Mouse (Mus musculus) kidney, embryonic 15.5 days (tissue): Measurements from ENCODE around the gene Map1b. TPM values are rescaled to one million over a fixed set of nuclear protein-coding genes. Genes with fewer than 3 reads are reported as not detected.

Experiments used
- ATAC-seq: fragments of 200-750 bp; cut with Nextera tagmentation; replicated peaks from 2 replicates; pipeline ENCODE4 v1.8.0; 2017; ENCODE audit warnings: moderate TSS enrichment; ENCODE audit not compliant: low FRiP score
- H3K27ac ChIP-seq: fragments of 300-500 bp; sonication (generic); 2 replicates; pipeline ENCODE4 v1.5.1; 2015; ENCODE audit warnings: mild to moderate bottlenecking, inconsistent platforms
- H3K27me3 ChIP-seq: fragments of 300-500 bp; sonication (generic); 2 replicates; pipeline ENCODE4 v1.6.1; 2015; ENCODE audit warnings: inconsistent platforms
- H3K36me3 ChIP-seq: fragments of 300-500 bp; sonication (generic); 2 replicates; pipeline ENCODE4 v1.6.1; 2015; ENCODE audit warnings: inconsistent platforms
- H3K4me1 ChIP-seq: fragments of 300-500 bp; sonication (generic); 2 replicates; pipeline ENCODE4 v1.6.1; 2015; ENCODE audit warnings: inconsistent platforms
- H3K4me2 ChIP-seq: fragments of 300-500 bp; sonication (generic); 2 replicates; pipeline ENCODE4 v1.6.1; 2015; ENCODE audit warnings: moderate library complexity, mild to moderate bottlenecking, inconsistent platforms
- H3K4me3 ChIP-seq: fragments of 300-500 bp; sonication (generic); replicated peaks from 2 replicates; pipeline ENCODE4 v1.5.1; 2015; ENCODE audit warnings: mild to moderate bottlenecking, inconsistent platforms
- H3K9ac ChIP-seq: fragments of 300-500 bp; sonication (generic); 2 replicates; pipeline ENCODE4 v1.6.1; 2015; ENCODE audit warnings: mild to moderate bottlenecking, inconsistent platforms
- H3K9me3 ChIP-seq: fragments of 300-500 bp; sonication (generic); replicated peaks from 2 replicates; pipeline ENCODE4 v1.6.1; 2016; ENCODE audit warnings: inconsistent platforms
- whole genome bisulfite sequencing: fragments of 180-500 bp; shearing (Covaris S2); methylation state at CpG from one replicate; pipeline ENCODE4 v1.1.7; 2015; ENCODE audit warnings: mixed read lengths; 5-methylcytosine and 5-hydroxymethylcytosine counted together
- polyA plus RNA-seq: library from polyadenylated mRNA; unstranded; fragments of >200 nt; fragmentation: Nextera tagmentation; extraction: Ambion mirVana; gene quantifications from 2 replicates; pipeline ENCODE4 v1.2.1, GENCODE M21; 2015

The Map1b gene
- polyA plus RNA-seq, 1 experiment from 2014 or later, result 76.4 TPM

DNA sequence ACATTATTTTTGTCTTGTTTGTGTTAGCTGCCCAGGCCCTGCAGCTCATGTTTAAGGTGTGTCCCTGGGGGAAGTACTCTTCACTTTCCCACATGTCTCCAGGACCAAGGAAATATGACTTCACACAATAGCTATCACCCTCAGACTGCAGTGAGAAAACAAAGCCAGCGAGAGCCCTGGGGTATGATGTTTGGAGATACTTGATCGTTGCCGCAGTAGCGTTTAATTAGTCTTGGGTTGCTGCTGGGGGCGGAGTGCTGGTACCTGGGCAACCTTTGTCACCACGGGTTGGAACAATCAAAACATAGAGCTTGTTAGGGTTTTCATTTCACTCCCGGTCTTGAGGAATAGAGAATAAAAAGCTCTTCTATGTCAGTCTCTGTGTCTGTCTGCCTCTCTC lies 14.9 kb downstream of the Map1b start:
- WGBS, result 36% methylated on average over 7 of the region's 7 CpGs
- Histone ChIP-seq H3K27me3 (no peaks in the 10 kb centered on the region), H3K9ac (no peak overlapping the region), H3K4me3 (no peak overlapping the region), H3K4me2 (no peak overlapping the region), H3K27ac (no peak overlapping the region), H3K9me3 (no peaks in the 10 kb centered on the region), H3K36me3 (no peaks in the 10 kb centered on the region), H3K4me1 (peaks cover 16% of the 10 kb centered on the region)
- 0 out of 2 replicates have a peak, but pooled peaks have one; percentile 25 for ATAC-seq

DNA sequence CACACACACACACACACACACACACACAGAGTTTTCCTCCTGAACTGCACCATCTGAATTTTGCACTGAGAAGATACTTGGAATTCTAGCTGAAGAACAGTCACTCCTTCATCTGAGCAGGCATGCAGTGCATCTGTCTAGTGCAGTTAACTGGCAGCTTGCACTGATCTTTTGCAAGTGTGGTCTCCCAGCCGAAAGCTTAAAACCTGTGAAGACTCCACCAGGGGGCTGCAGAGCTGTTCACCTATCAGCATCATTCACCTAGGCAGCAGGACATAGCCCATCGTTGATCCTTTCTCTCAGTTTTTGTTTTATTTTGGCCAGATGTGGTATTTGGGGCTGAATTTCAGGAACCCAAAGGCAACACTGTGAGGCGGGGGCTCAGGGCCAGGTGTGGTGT lies 15.7 kb downstream of the Map1b start:
- H3K4me2 ChIP-seq, result no peak overlapping the region
- H3K4me1 ChIP-seq, result peaks cover 16% of the 10 kb centered on the region
- WGBS, result 62% methylated on average over 3 of the region's 3 CpGs
- H3K27ac ChIP-seq, result no peak overlapping the region
- no peaks in the 10 kb centered on the region for H3K27me3 ChIP-seq
- no peak for ATAC-seq
- no peaks in the 10 kb centered on the region for H3K9me3 ChIP-seq
- H3K9ac ChIP-seq, result no peak overlapping the region
- no peak overlapping the region for H3K4me3 ChIP-seq
- no peaks in the 10 kb centered on the region for H3K36me3 ChIP-seq

DNA sequence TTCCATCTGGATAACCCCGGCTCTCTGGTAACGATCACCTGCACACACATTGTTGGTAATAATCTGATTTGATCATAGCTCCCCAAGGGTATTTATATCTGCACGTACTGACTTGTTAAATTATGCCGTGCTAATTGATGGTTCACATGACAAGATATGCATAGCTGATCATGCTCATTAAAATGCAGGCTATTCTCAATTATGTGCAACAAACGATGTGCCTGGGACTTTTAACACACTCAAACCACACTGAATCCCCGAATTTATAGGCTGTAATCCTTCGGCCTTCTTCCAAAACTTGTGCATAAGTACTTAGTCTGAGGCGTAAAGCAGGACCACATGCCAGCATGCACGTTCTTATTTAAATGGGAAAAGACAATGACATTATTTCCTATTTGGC lies 16.6 kb downstream of the Map1b start:
- Histone ChIP-seq H3K9me3 (no peaks in the 10 kb centered on the region), H3K27me3 (no peaks in the 10 kb centered on the region), H3K4me3 (no peak overlapping the region), H3K9ac (no peak overlapping the region), H3K27ac (no peak overlapping the region), H3K36me3 (no peaks in the 10 kb centered on the region), H3K4me2 (no peak overlapping the region), H3K4me1 (peaks cover 16% of the 10 kb centered on the region)
- WGBS, result 86% methylated on average over 9 of the region's 9 CpGs
- no peak for ATAC-seq

DNA sequence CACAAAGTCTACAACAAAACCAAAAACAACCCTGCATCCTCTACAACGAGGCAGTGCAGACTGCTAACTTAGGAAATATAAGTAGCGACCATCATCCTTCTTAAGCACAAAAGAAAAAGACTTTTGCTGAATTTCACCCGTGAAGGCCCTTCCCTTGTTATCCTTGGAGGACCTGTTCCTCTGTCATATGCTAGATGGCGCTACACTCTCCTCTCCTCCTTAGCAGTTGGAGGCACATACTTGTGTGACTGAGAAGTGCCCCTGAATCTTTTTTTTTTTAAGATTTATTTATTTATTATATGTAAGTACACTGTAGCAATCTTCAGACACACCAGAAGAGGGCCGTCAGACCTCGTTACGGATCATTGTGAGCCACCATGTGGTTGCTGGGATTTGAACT lies 20.2 kb downstream of the Map1b start:
- no peak overlapping the region for H3K4me3 ChIP-seq
- H3K27ac ChIP-seq, result no peak overlapping the region
- WGBS, result 94% methylated on average over 7 of the region's 7 CpGs
- no peaks in the 10 kb centered on the region for H3K36me3 ChIP-seq
- ATAC-seq, result no peak
- no peaks in the 10 kb centered on the region for H3K9me3 ChIP-seq
- peaks cover 9% of the 10 kb centered on the region for H3K4me1 ChIP-seq
- H3K27me3 ChIP-seq, result no peaks in the 10 kb centered on the region
- no peak overlapping the region for H3K4me2 ChIP-seq
- H3K9ac ChIP-seq, result no peak overlapping the region

DNA sequence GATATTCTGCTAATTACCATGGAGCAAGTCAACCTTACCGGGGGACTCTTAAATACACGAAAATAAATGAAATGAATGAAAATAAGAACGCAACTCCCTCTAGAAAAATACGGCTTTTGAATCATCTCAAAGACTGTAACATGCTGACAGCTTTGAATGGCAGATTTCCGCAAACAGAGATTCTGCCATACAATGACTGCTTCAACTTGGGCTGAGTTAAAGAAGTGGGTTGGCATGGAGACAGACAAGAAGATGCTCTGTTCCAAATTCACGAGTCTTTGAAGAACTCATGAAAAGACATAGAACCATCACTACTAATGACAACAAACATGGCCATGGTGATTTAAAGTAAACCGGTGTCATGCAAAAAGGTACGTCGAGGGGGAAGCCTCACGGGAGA lies 21.9 kb downstream of the Map1b start:
- Histone ChIP-seq H3K4me3 (no peak overlapping the region), H3K9ac (no peak overlapping the region), H3K36me3 (no peaks in the 10 kb centered on the region), H3K9me3 (no peaks in the 10 kb centered on the region), H3K27ac (no peak overlapping the region), H3K4me1 (peaks cover 9% of the 10 kb centered on the region; the same call in 1 of the 2 replicates), H3K27me3 (no peaks in the 10 kb centered on the region), H3K4me2 (no peak overlapping the region)
- no peak for ATAC-seq
- 65% methylated on average over 10 of the region's 10 CpGs for WGBS

DNA sequence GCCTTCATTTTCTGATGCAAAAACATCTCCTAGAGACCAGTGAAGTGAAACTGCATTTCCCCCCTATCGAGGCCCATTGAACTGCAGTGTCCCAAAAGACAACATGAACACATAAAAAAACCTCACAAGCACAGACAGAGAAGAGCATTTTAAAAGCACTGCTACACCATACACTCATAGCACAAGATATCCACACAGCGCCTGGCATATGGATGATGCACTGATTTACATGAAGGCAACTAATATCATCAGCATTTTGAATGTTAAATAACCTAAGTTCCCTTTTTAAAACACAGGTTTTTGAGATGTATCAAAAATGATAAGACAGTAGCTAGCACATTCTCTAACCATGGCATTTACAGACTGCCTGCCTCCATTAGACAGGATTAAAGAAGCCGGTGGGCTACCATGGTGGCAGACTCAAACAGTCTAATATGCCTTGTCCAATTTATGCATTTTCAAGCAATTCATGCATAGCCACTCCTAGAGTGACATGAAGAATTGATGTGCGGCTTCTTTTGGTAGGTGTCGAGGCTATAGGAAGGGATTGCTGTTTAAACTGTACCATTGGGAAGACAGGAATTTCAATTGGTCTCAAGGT lies 22.9 kb downstream of the Map1b start:
- Histone ChIP-seq H3K4me1 (peaks cover 9% of the 10 kb centered on the region; the same call in 1 of the 2 replicates), H3K9me3 (no peaks in the 10 kb centered on the region), H3K36me3 (no peaks in the 10 kb centered on the region), H3K4me2 (no peak overlapping the region), H3K27ac (no peak overlapping the region), H3K27me3 (no peaks in the 10 kb centered on the region), H3K9ac (no peak overlapping the region), H3K4me3 (no peak overlapping the region)
- ATAC-seq, result 0 out of 2 replicates have a peak, but pooled peaks have one; percentile 6
- 69% methylated on average over 5 of the region's 5 CpGs for WGBS

DNA sequence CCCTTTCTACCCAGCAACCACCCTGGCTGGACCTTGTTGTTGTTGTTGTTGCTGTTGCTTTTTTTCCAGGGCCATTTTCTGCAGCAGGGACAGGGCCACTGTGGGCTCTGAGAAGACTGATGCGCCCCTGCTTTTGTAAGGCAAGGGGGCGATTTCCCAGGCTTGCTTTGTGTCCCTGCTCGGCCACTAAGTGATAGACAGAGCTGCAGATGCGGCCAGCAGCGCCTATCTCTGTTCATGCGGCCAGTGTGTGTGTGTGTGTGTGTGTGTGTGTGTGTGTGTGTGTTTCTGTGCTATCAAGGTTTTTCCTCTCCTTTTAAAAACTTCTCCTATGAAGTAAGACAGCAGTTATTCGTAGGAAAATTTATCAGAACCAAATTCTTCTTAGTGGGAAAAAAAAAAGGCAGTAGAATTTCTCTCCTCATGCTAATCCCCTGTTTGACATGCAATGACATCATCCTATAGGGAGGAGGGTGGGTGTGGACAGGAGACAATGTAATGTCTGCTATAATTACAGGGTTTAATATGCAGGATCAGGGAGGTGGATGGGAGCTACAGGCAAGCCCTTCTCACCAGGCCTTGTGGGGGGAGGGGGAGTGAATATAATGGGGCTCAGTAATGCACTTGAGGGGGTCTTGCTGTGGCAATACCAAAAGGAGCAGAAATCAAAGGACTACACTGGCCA lies 23.6 kb downstream of the Map1b start:
- no peak overlapping the region for H3K4me3 ChIP-seq
- ATAC-seq, result 0 out of 2 replicates have a peak, but pooled peaks have one; percentile 18
- H3K4me2 ChIP-seq, result no peak overlapping the region
- no peak overlapping the region for H3K27ac ChIP-seq
- no peaks in the 10 kb centered on the region for H3K27me3 ChIP-seq
- no peak overlapping the region for H3K9ac ChIP-seq
- no peaks in the 10 kb centered on the region for H3K9me3 ChIP-seq
- H3K4me1 ChIP-seq, result peaks cover 9% of the 10 kb centered on the region; the same call in 1 of the 2 replicates
- 69% methylated on average over 7 of the region's 7 CpGs for WGBS
- no peaks in the 10 kb centered on the region for H3K36me3 ChIP-seq

DNA sequence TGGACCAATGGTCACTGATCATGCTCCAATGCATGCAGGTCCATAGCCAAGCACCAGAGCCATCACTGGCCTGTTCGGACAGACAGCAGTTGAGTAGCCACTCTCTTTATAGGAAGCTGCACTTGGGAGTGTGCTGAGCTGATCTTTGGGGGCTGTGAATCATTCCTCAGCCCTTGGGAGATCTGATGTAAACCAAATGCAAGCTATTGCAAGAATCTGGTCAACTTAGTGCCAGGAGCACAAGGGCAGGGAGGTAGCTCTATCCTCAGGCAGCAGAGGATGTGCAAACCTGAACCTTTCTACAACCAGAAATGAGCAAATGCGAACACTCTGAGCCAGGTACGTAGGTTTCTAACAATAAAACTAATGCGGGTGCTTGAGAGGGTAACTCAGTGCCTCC lies 26.3 kb downstream of the Map1b start:
- Histone ChIP-seq H3K9me3 (no peaks in the 10 kb centered on the region), H3K4me1 (peaks cover 9% of the 10 kb centered on the region; the same call in 1 of the 2 replicates), H3K4me2 (no peak overlapping the region), H3K4me3 (no peak overlapping the region), H3K27ac (no peak overlapping the region), H3K36me3 (no peaks in the 10 kb centered on the region), H3K27me3 (no peaks in the 10 kb centered on the region), H3K9ac (no peak overlapping the region)
- no peak for ATAC-seq
- 96% methylated on average over 4 of the region's 4 CpGs for WGBS

DNA sequence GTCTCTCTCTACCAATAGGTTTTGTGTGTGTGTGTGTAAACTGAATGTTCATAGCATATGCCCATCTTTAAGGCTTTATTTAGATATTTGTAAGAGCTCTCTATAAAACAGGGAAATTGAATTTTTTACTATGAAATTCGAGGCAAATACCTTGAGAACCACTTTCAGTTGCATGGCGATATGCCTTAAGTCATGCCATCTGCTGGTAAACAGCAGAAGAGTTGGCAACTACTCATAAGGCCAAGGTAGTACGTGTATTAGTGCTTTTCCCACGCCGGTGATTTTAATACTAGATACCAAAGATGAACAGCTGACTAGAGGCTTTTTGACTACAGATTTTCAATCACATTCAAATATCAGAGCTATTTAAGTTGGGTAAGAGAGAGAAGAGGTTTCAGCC lies 27.2 kb downstream of the Map1b start:
- WGBS, result 94% methylated on average over 5 of the region's 5 CpGs
- Histone ChIP-seq H3K27ac (no peak overlapping the region), H3K9ac (no peak overlapping the region), H3K4me2 (no peak overlapping the region), H3K9me3 (no peaks in the 10 kb centered on the region), H3K4me3 (no peak overlapping the region), H3K27me3 (no peaks in the 10 kb centered on the region), H3K4me1 (peaks cover 9% of the 10 kb centered on the region; the same call in 1 of the 2 replicates), H3K36me3 (no peaks in the 10 kb centered on the region)
- no peak for ATAC-seq

DNA sequence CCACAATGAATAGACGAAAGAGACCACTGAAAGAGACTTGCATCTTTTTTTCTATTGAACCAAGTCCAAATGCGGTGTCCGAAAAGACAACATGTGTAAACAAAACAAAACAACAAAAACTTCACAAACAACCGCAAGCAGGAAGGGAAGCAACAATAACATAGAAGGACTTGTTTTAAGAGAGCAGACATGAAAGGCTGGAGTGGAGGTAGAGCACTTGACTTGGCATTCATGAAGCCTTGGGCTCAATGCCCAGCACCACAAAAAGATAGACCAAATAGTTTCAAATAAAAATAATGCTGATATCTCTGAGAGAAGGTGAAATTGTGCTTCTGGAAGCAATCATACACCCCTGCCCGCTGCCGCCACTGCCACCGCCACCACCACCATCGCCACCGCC lies 30.5 kb downstream of the Map1b start:
- no peak overlapping the region for H3K27ac ChIP-seq
- H3K27me3 ChIP-seq, result no peaks in the 10 kb centered on the region
- no peak overlapping the region for H3K4me2 ChIP-seq
- no peak for ATAC-seq
- WGBS, result 95% methylated on average over 9 of the region's 9 CpGs
- H3K36me3 ChIP-seq, result no peaks in the 10 kb centered on the region
- 0 out of 2 replicates have a peak, but pooled peaks cover 4% of the 10 kb centered on the region for H3K4me1 ChIP-seq
- H3K9me3 ChIP-seq, result no peaks in the 10 kb centered on the region
- H3K9ac ChIP-seq, result no peak overlapping the region
- no peak overlapping the region for H3K4me3 ChIP-seq

DNA sequence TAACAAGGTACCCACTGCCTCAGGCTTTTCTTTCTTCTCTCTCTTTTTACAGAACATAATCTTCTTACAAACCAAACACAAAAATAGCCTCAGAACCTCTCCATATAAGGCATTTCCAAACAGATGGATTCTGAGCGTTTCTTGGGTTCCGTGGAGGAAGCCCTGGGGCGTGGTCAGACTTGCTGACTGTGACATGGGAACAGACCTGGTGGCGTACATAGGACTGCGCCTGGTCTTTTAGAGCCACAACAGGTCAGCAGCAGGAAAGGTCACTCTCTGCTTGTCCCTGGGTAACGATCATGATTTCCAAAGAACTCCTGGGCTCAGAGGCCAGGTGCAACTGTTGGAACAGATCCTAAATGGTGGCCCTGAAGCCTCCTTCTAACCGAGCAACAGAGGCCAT lies 31.0 kb downstream of the Map1b start:
- H3K4me3 ChIP-seq, result no peak overlapping the region
- H3K4me2 ChIP-seq, result no peak overlapping the region
- H3K4me1 ChIP-seq, result 0 out of 2 replicates have a peak, but pooled peaks cover 4% of the 10 kb centered on the region
- H3K9me3 ChIP-seq, result no peaks in the 10 kb centered on the region
- no peaks in the 10 kb centered on the region for H3K36me3 ChIP-seq
- no peak for ATAC-seq
- H3K27ac ChIP-seq, result no peak overlapping the region
- no peaks in the 10 kb centered on the region for H3K27me3 ChIP-seq
- 77% methylated on average over 7 of the region's 7 CpGs for WGBS
- H3K9ac ChIP-seq, result no peak overlapping the region

DNA sequence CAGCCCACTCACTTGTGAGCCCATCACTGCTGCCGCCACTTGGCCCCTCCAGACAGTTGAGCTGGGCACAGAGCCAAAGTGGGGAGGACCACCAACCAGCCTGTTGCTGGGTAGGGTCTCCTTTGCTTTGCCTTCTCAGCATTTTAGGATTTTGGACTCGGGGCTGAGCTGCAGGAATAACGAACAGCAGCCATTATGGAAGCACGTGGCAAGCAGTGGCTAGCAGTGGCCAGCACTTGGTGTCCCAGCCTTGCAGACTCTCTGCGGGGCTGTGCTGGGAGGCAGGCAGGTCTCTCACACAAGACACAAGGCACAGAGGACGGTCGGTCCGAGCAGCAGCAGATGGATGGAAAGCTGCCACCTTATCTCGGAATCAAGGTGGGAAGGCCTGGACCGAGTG lies 31.4 kb downstream of the Map1b start:
- whole genome bisulfite sequencing, result 81% methylated on average over 10 of the region's 10 CpGs
- ATAC-seq, result no peak

More for the DNA sequence above, 31.4 kb downstream of the Map1b start:
- no peak overlapping the region for H3K9ac ChIP-seq
- H3K36me3 ChIP-seq, result no peaks in the 10 kb centered on the region
- H3K9me3 ChIP-seq, result no peaks in the 10 kb centered on the region
- no peak overlapping the region for H3K4me3 ChIP-seq
- H3K27me3 ChIP-seq, result no peaks in the 10 kb centered on the region
- no peak overlapping the region for H3K4me2 ChIP-seq
- H3K4me1 ChIP-seq, result 0 out of 2 replicates have a peak, but pooled peaks cover 4% of the 10 kb centered on the region
- H3K27ac ChIP-seq, result no peak overlapping the region
